Mouse (Mus musculus) T-helper 1 cell (primary cell): Measurements from ENCODE around the gene Sult2b1.

ENCODE experiments used
- in situ Hi-C: fragments of 300-600 bp; cut with MboI, MseI; formaldehyde crosslinking; loops from one replicate; pipeline ENCODE4 v1.15.1; 2025; ENCODE audit warnings: high pct_unique_total_duplicates

Gene Sult2b1

DNA sequence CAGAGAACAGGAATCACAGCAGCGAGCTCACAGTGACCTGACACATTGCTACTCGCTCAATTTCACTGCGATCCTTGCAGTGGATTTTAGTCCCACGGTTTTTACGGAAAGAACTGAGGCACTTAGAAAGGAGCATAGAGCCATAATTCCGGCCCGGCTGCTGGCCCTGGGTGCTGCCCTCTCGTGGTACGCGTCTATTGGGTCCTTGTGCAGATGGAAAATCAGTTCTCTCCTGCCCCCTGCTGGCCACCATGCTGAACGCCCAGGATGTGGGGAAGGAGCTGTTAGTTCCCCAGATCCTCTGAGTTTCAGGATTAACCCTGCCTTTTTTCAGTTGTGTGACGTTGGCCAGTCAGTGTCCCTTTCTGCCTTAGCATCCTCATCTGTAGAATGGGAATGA lies 16.9 kb upstream of the Sult2b1 start:
- in situ Hi-C loops, result loop anchor here (5.0 kb wide), 1 partner anchor 59 kb away; no protein-coding TSS in a partner anchor

DNA sequence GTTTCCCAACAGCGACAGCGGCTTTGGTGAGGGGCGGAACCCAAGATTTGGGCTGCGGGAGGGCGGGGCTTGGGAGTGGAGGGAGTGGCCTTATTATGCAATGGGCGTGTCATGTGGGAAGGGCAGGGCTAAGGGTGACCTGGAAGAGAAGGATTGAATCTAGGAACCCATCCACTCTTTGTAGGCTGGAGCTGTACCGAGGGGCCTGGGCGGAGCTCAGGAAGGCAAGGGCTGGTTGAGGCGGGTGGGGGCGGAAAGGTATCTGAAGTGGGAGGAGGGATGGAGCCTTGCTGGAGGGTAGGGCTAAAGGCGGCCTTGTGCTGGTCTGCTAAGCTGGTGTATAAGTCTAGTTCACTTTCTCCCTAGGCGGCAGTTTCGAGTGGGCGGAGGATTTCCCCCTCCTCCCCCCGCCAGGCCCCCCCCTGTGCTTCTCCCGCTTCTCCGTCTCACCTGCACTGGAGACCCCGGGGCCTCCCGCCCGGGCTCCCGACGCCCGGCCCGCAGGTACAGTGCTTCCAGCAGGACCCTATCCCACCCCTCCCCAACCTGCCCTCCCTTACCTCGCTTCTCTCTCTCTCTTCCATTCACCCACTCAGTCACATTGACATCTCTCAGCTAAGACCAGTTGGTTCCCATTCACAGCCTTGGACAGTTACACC lies 16.2 kb upstream of the Sult2b1 start:
- in situ Hi-C loops, result loop anchor here (5.0 kb wide), 1 partner anchor 58 kb away; no protein-coding TSS in a partner anchor

- in situ Hi-C loops, result loop anchor here (5.0 kb wide), 1 partner anchor 58 kb away; no protein-coding TSS in a partner anchor
Observed at GRCm38 (mm10) chr7:45800001-45800400, 15.5 kb upstream of the Sult2b1 start.

- in situ Hi-C loops, result no loop called here
Observed at GRCm38 (mm10) chr7:45798931-45799330, 14.5 kb upstream of the Sult2b1 start.

GRCm38 (mm10) chr7:45798511-45798836 lies 14.0 kb upstream of the Sult2b1 start:
- in situ Hi-C loops, result no loop called here

DNA sequence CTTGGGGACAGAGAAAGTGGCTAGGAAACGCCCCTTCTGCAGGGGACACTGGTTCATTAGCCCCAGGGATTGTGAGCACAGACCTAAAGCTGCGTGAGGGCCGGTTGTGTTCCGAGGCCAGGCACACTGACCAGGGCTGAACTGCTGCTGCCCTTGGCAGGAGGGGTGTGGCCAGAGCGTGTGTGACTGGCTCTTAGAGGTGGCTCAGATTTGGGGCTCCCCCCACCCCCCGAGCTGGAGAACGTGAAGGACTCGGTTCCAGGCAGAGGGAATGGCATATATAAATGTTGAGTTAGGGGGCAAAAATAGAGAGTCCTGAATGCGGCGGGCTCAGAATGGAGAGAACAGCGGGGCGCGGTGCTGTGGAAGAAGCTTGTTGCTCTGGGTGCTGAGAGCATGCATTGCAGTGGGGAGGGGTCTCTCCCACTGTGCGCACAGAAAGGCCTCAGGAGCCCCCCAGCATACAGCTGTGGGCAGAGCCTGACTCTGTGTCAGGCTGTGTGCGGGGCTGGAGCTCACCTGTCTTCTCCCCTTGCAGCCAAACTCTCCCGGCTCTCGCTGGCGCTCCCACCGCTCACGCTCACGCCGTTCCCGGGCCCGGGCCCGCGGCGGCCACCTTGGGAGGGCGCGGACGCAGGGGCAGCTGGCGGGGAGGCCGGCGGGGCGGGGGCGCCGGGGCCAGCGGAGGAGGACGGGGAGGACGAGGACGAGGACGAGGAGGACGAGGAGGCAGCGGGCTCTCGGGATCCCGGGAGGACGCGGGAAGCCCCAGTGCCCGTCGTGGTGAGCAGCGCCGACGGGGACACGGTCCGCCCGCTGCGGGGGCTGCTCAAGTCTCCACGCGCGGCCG lies 13.4 kb upstream of the Sult2b1 start:
- in situ Hi-C loops, result no loop called here

GRCm38 (mm10) chr7:45796950-45797349 lies 12.5 kb upstream of the Sult2b1 start:
- in situ Hi-C loops, result no loop called here

- in situ Hi-C loops, result loop anchor here (5.0 kb wide), 1 partner anchor 428 kb away; the partner anchor contains the start of gene Ppfia3
Observed at GRCm38 (mm10) chr7:45794971-45795370, 10.5 kb upstream of the Sult2b1 start.

GRCm38 (mm10) chr7:45793969-45794585 lies 9.6 kb upstream of the Sult2b1 start:
- in situ Hi-C loops, result loop anchor here (5.0 kb wide), 1 partner anchor 427 kb away; the partner anchor contains the start of gene Ppfia3

DNA sequence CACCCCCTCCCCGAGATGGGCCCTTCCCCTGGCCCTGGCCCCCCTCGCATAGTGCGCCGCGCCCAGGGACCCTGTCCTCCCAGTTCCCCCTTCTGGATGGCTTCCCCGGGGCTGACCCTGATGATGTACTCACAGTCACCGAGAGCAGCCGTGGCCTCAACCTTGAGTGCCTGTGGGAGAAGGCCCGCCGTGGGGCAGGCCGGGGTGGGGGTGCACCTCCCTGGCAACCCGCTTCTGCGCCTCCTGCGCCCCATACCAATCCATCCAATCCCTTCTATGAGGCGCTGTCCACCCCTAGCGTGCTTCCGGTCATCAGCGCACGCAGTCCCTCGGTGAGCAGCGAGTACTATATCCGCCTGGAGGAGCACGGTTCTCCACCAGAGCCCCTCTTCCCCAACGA lies 8.8 kb upstream of the Sult2b1 start:
- in situ Hi-C loops, result loop anchor here (5.0 kb wide), 1 partner anchor 426 kb away; the partner anchor contains the start of gene Ppfia3

- in situ Hi-C loops, result loop anchor here (5.0 kb wide), 1 partner anchor 425 kb away; the partner anchor contains the start of gene Ppfia3
Observed at GRCm38 (mm10) chr7:45791756-45792490, 7.5 kb upstream of the Sult2b1 start.

DNA sequence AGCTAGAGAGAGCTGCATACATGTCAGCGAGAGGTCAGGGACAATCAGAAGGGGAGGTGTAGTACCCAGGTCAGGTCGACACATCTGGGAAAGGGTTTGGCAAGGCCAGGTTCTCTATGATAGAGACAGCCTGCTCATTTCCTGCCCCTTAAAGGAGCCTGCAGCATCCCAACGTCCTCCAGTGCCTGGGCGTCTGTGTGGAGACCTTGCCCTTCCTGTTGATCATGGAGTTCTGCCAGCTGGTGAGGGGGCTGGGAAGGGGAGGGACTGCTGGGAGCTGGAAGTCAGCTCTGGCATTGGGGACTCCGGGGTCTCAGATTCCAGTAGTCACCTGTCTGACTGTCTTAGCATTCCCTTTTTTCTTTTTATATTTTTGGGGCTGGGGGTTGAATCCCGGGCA lies 6.3 kb upstream of the Sult2b1 start:
- in situ Hi-C loops, result loop anchor here (5.0 kb wide), 1 partner anchor 423 kb away; the partner anchor contains the start of gene Ppfia3

- in situ Hi-C loops, result no loop called here
Observed at GRCm38 (mm10) chr7:45787642-45788041, 3.2 kb upstream of the Sult2b1 start.

- in situ Hi-C loops, result no loop called here
Observed at GRCm38 (mm10) chr7:45786661-45787413, 2.4 kb upstream of the Sult2b1 start.

DNA sequence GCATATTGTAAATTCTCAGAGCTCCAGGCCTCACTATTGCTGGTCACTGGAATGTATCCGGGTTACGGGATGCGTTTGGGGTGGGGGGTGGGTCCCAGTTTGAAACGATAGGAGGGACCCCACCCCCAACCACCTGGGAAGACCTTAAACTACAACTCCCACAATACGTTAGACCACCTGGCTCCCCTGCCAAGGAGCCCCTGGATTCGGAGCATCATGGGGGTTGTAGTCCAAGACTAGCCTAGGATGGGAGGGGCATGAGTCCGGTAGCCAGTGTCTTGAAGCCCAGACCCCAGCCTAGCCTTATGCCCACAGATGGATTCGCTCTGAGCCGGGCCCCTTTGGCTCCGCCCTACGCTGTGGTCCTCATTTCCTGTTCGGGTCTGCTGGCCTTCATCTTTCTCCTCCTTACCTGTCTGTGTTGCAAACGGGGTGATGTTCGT lies 1.7 kb upstream of the Sult2b1 start:
- in situ Hi-C loops, result no loop called here

DNA sequence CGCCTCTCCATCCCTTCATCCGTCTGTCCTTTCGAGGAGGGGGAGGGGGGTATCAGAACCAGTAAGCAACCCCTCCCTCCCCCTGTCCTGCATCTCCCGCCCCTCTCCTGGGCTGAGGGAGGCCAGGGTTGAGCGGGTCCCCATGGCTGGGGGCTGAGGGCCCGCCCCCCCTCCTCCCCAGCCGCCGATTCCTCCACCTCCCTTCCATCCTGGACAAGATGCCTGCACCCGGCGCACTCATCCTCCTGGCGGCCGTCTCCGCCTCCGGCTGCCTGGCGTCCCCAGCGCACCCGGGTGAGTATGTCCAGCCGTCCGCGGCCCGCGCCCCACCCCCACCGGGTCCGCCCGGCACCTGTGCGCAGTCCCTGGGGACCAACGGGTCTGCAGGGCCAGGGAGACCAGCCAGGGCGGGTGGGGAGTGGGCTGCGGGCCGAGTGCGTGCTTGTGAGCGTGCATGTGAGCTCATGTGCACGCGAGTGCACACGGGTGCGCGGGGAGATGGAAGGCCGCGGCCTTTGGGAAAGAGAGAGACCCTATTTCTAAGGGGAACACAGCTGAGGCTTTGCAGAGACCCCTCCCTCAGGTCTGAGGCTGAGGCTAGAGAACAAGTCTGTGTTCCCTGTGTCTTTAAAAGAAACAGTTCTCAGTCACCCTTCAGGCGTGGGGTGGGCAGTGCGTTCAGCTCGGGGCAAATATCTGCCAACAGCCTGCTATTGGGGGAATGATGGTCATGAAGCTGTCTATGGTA lies 1.1 kb upstream of the Sult2b1 start:
- in situ Hi-C loops, result no loop called here

DNA sequence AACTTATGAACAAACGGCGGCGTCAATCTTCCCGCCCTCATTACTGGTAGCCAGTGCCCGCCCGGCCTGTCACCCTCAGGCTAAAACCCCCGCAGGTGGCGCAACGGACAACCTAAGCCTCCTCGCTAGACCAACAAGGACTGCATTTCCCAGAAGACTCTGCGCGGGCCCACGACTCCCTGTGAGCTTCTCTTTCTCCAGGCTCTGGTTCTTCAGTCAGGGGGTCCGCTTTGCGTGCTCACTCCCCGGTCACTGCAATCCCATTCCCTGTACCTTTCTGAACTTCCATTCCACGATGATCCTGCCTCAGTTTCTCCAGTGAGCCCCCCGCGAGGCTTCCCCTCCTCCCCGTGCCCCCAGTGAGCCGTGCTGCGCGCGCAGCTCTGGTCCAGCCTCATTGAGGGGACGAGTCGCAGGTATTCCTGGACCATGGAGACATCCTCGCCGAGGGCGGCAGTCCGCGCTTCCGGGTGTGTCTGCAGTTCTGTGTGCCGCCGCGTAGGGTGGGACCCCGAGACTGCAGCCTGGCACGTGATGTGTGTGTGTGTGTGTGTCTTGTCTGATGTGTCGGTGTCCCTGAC lies 868 bp downstream of the Sult2b1 start, which contains the start of gene Lmtk3:
Lmtk3 (plus strand) TSS at position 228 of the 581 bp plus-strand sequence.
- in situ Hi-C loops, result no loop called here

GRCm38 (mm10) chr7:45782271-45782670 lies 2.2 kb downstream of the Sult2b1 start:
- in situ Hi-C loops, result no loop called here

DNA sequence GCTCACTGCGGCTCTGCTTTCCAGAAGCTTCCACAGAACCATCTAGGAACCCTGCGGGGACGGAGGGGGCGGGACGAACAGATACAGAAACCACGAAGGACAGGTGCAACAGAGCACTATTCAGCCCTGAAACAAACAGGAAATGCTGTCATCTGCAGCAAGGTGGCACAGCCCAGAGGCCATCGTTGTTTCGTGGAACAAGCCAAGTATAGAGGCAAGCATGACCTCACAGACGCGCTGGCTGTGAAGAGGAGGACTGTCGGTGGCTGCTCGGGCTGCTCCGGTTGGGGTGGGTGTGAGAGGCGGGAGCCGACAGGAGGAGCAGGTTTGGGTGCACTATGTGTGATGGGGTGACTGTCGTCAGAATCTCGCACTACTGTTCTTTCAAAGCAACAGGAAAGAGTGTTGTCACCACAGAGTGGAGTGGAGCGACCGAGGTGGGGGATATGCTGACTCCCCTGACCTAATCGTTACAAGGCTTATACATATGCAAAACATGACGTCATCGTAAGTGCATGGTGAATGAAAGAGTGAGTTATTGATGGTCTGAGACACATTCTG lies 5.3 kb downstream of the Sult2b1 start:
- in situ Hi-C loops, result no loop called here
